Mouse (Mus musculus): ENCODE data around the gene Plppr3.

The Plppr3 gene

DNA sequence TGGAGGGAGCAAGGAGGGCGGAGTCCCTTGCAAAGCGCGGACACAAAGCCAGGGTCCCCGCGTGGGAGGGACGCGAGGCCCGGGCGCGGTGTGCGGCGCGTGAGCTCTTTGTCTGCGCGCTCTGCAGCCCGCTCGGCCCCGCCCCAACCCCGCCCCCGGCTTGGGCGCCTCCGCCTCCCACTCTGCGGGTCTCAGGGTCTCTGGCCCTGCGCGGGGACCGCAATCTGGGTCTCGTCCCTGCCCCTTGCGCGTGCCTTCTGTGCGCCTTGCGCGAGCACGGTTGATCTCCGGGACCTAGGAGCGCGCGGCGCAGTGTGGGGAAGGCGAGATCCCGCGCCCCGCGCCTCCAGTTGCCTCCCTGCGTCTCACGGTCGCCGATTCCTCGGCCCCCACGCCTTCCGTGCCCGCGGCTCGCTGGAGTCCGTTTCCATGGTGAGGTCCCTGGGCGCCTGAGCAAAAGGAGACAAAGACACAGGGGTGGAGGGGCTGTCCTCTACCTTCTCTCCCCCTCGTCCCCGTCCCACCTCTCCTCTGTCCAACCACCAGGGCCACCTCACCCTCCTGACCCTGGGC is at the start of gene Plppr3, which contains the start of gene Prtn3:
TSS of gene Plppr3 (minus strand) at position 345 of the 573 bp plus-strand sequence.
TSS of gene Prtn3 (plus strand) at position 187 of the 573 bp plus-strand sequence.
- no peak for DNase-seq (ENCODE audit: extremely low spot score, low read depth, low spot score)

DNA sequence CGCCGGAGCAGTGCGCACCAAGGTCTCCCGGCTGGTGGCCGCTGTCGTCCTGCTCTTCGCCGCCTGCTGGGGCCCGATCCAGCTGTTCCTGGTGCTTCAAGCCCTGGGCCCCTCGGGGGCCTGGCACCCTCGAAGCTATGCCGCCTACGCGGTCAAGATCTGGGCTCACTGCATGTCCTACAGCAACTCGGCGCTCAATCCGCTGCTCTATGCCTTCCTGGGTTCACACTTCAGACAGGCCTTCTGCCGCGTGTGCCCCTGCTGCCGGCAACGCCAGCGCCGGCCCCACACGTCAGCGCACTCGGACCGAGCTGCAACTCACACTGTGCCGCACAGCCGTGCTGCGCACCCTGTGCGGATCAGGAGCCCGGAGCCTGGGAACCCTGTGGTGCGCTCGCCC is 47.1 kb upstream of the Plppr3 start:
- no peak for DNase-seq (ENCODE audit: extremely low spot score, low read depth, low spot score)

DNA sequence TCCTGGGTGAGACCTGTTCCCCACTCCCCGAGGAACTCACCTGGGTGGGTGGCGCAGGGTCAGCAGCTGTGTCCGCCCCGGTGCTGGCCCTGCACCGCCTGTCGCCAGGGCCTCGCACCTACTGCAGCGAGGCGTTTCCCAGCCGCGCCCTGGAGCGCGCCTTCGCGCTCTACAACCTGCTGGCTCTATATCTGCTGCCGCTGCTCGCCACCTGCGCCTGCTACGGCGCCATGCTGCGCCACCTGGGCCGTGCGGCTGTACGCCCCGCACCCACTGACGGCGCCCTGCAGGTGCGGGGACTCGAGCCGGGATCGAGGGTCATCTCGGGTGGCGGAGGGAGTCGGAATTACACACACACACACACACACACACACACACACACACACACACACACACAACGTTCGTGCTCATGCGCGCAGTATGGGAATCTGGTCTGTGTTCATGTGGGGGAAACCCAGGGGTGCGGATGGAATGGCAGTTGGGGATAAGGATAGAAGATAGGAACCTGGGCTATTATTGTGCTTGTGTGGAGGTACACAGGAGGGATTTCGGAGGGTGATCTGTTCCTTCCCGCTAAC is 46.6 kb upstream of the Plppr3 start, which contains the start of gene R3hdm4:
TSS of gene R3hdm4 (minus strand) at position 251 of the 578 bp plus-strand sequence.
- DNase-seq (ENCODE audit: extremely low spot score, low read depth, low spot score): no peak

GRCm38 (mm10) chr10:79920056-79920890 is 45.8 kb upstream of the Plppr3 start:
- DNase-seq (ENCODE audit: extremely low spot score, low read depth, low spot score): no peak

- no peak for DNase-seq (ENCODE audit: extremely low spot score, low read depth, low spot score)
Observed at GRCm38 (mm10) chr10:79919251-79919849, 44.9 kb upstream of the Plppr3 start.

GRCm38 (mm10) chr10:79918231-79919078 is 44.0 kb upstream of the Plppr3 start:
- no peak for DNase-seq (ENCODE audit: extremely low spot score, low read depth, low spot score)

GRCm38 (mm10) chr10:79917532-79918100 is 43.2 kb upstream of the Plppr3 start:
- no peak for DNase-seq (ENCODE audit: extremely low spot score, low read depth, low spot score)

DNA sequence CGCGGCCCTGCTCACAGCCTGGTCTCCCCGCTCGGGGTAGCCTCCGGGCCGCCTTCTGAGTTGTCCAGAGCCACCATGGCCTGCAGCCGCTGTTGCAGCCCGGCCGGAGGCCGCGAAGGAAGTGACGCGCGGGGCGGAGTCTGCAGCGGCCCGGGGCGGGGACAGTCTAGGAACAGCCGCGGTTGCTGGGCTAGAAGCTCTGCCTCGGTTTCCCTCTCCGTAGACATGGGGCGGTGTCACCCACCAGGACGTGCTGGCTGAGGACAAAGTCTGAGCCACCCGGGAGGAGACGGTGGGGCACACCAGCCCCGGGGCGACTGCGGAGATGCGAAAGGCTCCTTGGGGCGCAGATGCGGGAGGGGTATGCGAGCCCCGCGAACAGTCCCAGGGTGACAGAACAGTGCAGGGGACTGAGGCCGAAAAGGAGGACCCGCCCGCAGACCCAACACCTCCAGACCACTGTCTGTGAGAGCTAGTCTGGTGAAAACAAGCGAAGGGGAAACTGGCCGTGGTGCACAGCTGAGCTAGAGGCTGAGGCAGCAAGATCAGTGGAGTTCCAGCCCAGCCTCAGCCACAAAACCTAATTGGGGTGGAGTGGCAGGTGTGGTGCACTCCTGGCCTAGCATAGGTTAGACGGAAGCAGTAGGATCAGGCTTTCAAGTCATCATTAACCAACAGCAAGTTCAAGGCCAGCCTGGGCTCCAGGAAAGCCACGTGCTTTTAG is 42.5 kb upstream of the Plppr3 start, which contains the start of gene Kiss1r:
TSS of gene Kiss1r (plus strand) at position 164 of the 724 bp plus-strand sequence.
- DNase-seq (ENCODE audit: extremely low spot score, low read depth, low spot score): no peak

DNA sequence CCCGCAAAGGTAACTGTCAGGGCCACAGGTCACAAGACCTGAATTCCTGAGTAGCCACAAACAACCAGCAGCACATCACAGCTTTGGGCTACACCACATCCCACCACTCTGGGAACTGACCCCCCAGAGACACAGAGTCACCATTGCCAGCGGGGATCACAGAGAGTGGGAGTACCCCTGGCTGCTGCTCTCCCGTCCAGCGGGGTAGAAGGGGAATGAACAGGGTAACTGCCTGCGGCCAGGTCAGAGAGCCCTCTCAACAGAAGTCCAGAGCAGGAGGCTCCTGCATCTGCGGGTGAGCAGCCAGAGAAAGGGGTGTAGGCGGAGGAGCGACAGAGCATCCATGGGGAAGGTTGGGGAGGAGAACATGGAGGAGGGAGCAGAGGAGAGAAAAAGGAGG is 41.6 kb upstream of the Plppr3 start:
- no peak for DNase-seq (ENCODE audit: extremely low spot score, low read depth, low spot score)

GRCm38 (mm10) chr10:79914948-79915596 is 40.6 kb upstream of the Plppr3 start:
- DNase-seq (ENCODE audit: extremely low spot score, low read depth, low spot score): no peak

DNA sequence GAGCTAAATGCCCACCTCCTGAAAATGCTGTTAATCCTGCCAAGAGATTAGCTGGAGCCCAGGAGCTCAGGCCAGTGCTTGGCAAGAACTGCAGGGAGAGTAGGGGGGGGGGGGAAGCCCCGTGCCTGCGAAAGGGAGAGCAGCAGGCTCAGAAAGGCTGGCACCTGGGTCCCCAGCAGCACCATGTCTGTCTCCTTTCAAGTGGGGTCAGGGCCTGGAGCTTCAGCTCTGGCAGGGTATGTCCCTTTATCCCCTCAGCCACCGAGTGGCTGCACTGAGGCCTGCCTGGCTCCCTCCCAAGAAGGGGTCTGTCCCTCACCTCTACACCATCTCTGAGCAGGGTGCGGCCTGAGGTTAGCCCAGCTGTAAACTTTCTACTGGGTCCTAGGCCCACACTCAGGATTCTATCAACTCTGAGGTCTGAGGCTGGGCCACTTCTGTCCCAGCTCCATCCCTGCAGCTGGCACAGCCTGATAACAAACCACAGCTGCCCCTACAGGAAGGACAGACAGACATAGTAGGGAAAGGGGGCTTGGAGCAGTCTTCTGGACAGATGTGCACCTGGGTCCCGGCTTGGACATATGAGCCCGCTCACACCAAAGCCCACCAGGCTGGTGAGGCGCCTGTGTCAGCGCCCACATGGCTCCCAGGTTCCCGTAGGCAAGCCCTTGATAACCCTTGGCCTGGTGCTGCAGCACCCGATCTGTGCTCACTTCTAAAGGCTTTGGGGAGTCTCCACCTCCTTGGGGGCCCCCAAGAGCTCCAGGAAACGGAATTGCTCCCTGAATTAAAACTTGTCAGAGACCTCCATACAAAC is 39.9 kb upstream of the Plppr3 start:
- DNase-seq (ENCODE audit: extremely low spot score, low read depth, low spot score): no peak

GRCm38 (mm10) chr10:79912412-79912811 is 38.0 kb upstream of the Plppr3 start:
- DNase-seq (ENCODE audit: extremely low spot score, low read depth, low spot score): no peak

GRCm38 (mm10) chr10:79910556-79910955 is 36.1 kb upstream of the Plppr3 start, which contains the start of gene Gm26602:
Gm26602 (plus strand) TSS chr10:79910856.
- no peak for DNase-seq (ENCODE audit: extremely low spot score, low read depth, low spot score)

DNA sequence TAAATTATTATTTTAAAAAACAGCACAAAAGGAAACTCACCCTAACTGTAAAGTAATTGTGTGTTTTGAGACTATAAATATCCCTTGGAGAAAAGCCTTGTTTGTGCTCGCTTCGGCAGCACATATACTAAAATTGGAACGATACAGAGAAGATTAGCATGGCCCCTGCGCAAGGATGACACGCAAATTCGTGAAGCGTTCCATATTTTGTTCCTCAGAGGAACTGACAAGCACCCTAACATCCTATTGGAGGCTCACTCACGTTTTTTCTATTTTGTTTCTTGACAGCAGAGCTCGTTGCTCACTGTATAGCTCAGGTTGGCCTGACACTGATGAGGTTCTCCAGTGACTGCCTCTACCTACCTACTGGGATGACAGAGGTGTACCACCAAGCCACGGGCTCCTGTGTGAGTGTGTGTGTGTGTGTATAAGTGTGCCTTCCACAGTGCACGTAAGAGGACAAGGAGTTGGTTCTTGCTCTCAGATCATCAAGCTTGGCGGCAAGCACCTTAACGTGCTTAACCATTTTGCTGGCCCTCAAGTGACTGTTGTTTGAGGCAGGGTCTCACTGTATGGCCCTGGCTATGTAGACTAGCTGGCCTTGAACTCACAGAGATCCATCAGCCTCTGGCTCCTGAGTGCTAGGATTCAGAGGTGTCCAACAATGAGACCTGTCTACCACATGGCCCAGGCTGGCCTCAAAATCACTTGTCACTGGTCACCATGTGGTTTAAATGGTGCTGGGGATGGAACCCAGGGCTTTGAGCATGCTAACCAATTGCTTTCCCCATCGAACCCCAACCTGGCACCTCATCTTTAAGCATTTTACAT is 34.9 kb upstream of the Plppr3 start:
- no peak for DNase-seq (ENCODE audit: extremely low spot score, low read depth, low spot score)

GRCm38 (mm10) chr10:79908167-79909091 is 34.0 kb upstream of the Plppr3 start, which contains the start of gene Med16:
Med16 (minus strand) TSS chr10:79908923.
- DNase-seq (ENCODE audit: extremely low spot score, low read depth, low spot score): peak; percentile 88

DNA sequence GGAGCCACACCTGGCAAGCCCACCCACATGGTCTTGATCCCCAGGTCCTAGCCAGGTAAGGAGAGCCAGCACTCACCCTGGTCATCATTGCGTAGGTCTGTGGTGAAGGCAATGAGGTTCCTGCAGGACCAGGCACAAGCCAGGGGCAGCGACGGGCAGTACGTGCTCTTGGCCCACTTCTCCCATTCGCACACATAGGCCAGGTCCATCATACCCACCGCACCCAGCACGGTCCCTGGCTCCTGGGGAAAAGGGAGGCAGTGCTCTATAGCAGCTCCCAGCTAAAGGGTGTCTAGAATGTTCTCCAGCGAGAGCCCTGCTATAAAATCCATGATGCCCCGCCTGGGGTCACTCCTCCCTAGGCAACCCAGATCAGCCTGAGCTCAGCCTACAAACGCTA is 33.0 kb upstream of the Plppr3 start:
- no peak for DNase-seq (ENCODE audit: extremely low spot score, low read depth, low spot score)
